Mouse (Mus musculus): Measurements from ENCODE around the gene Tvp23a. TPM values are rescaled to one million over a fixed set of nuclear protein-coding genes. Genes with fewer than 3 reads are reported as not detected.

The Tvp23a gene
- polyA plus RNA-seq, 1 experiment from 2014 or later = 34.1 TPM

DNA sequence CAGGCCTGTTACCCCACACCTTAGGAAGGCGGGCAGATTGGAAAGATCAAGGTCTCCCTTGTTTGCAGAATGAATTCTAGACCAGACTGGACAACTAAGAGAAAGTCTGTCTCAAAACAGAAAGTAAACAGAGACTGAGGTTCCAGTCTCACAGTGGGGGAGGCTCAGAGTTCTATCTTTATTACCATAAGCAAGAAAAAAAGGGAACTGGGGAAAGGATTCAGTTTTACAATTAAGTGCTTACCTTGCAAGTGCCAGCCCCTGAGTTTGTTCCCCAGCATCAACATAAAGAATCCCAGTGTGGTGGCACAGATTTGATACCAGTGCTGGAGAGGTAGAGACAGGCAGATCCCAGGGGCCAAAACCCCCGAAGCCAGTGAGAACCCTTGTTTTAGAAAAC is 28.8 kb upstream of the Tvp23a start:
- no peak for ATAC-seq (ENCODE audit: low FRiP score)
- H3K27me3 ChIP-seq = no peaks in the 10 kb centered on the region
- no peaks in the 10 kb centered on the region for H3K9me3 ChIP-seq (replicated peaks)
- H3K27ac ChIP-seq = no peak overlapping the region
- H3K9ac ChIP-seq = no peak overlapping the region
- 71% methylated on average over 2 of the region's 2 CpGs for WGBS
- no peak overlapping the region for H3K4me3 ChIP-seq
- no peaks in the 10 kb centered on the region for H3K4me1 ChIP-seq
- no peak overlapping the region for H3K4me2 ChIP-seq (replicated peaks)
- no peaks in the 10 kb centered on the region for H3K36me3 ChIP-seq

DNA sequence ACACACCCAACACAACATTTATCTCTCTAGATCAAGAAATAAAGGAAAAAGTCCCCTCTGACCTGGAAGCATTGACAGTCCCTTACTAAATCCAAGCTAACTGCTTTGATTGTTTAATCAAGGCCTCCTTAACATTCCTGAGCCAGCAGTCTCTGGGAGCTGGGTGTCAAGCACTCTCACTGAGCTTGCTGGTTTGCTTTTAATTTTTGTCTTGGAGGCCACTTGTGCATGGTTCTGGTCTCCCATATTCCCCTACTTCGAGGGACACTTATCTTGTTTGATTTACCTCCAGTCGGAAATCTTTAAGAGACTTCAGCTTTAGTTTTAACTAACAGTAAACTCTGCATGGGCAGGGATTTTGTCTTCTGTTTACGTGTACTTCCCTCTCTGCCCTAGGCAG is 27.8 kb upstream of the Tvp23a start:
- WGBS = 71% methylated on average over 3 of the region's 3 CpGs
- H3K4me3 ChIP-seq = no peak overlapping the region
- H3K4me2 ChIP-seq (replicated peaks) = no peak overlapping the region
- no peak overlapping the region for H3K27ac ChIP-seq
- H3K27me3 ChIP-seq = no peaks in the 10 kb centered on the region
- H3K36me3 ChIP-seq = no peaks in the 10 kb centered on the region
- no peak overlapping the region for H3K9ac ChIP-seq
- H3K9me3 ChIP-seq (replicated peaks) = no peaks in the 10 kb centered on the region
- no peak for ATAC-seq (ENCODE audit: low FRiP score)
- H3K4me1 ChIP-seq = no peaks in the 10 kb centered on the region

DNA sequence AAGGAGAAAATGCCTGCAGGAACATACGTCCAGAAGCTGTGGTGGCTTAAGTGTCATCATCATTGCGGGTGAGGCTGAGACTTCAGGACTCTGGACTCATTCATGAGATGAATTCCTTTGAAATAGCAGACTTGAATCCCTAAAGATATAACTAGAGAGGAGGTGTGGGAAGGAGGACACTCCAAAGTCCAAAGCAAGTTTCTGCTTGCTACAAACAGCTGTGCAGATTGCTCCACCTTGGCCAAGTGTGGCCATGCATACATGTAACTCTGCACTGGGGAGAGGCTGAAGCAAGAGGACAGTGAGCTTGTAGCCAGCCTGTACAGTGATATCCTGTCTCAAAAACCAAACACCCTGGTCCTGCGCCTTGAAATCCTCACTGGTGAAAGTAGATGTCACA is 24.8 kb upstream of the Tvp23a start:
- ATAC-seq (ENCODE audit: low FRiP score) = no peak
- 91% methylated on average over 3 of the region's 3 CpGs for WGBS
- no peaks in the 10 kb centered on the region for H3K36me3 ChIP-seq
- no peaks in the 10 kb centered on the region for H3K9me3 ChIP-seq (replicated peaks)
- H3K4me1 ChIP-seq = no peaks in the 10 kb centered on the region
- no peaks in the 10 kb centered on the region for H3K27me3 ChIP-seq
- H3K4me3 ChIP-seq = no peak overlapping the region
- no peak overlapping the region for H3K27ac ChIP-seq
- H3K9ac ChIP-seq = no peak overlapping the region
- no peak overlapping the region for H3K4me2 ChIP-seq (replicated peaks)

- Histone ChIP-seq H3K27ac (no peak overlapping the region), H3K9ac (no peak overlapping the region), H3K27me3 (no peaks in the 10 kb centered on the region), H3K36me3 (no peaks in the 10 kb centered on the region), H3K4me3 (no peak overlapping the region), H3K4me2 (replicated peaks) (no peak overlapping the region), H3K4me1 (no peaks in the 10 kb centered on the region), H3K9me3 (replicated peaks) (no peaks in the 10 kb centered on the region)
- 83% methylated on average over 1 of the region's 1 CpGs for WGBS
- ATAC-seq (ENCODE audit: low FRiP score) = no peak
Observed at GRCm38 (mm10) chr16:10468201-10468600, 21.0 kb upstream of the Tvp23a start.

GRCm38 (mm10) chr16:10467391-10468107 is 20.4 kb upstream of the Tvp23a start:
- WGBS = 33% methylated on average over 11 of the region's 11 CpGs
- Histone ChIP-seq H3K4me2 (replicated peaks) (no peak overlapping the region), H3K9ac (no peak overlapping the region), H3K4me1 (no peaks in the 10 kb centered on the region), H3K4me3 (no peak overlapping the region), H3K27ac (no peak overlapping the region), H3K36me3 (no peaks in the 10 kb centered on the region), H3K9me3 (replicated peaks) (no peaks in the 10 kb centered on the region), H3K27me3 (no peaks in the 10 kb centered on the region)
- no peak for ATAC-seq (ENCODE audit: low FRiP score)

- no peak for ATAC-seq (ENCODE audit: low FRiP score)
- 31% methylated on average over 4 of the region's 4 CpGs for WGBS
- Histone ChIP-seq H3K27ac (no peak overlapping the region), H3K9me3 (replicated peaks) (no peaks in the 10 kb centered on the region), H3K4me2 (replicated peaks) (no peak overlapping the region), H3K36me3 (no peaks in the 10 kb centered on the region), H3K27me3 (no peaks in the 10 kb centered on the region), H3K4me3 (no peak overlapping the region), H3K4me1 (no peaks in the 10 kb centered on the region), H3K9ac (no peak overlapping the region)
Observed at GRCm38 (mm10) chr16:10465011-10465681, 18.0 kb upstream of the Tvp23a start.

DNA sequence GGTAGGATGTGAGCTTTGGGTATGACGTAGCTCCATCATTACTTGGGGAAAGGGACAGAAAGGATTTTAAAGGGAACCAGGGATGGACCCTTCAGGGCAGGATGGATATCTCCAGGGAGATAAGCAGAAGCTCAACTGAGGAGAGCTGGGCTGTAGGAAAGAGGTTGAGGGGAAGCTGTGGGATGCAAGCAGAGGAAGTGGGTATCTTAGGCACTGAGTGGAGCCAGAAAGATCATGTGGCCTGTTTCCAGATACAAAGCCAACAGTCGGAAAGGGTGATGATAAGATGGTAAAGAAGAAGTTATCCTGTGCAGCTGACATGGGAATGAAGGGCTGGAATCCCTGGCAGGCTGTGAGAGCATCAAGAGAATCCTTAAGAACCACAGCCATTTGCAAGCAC is 14.0 kb upstream of the Tvp23a start:
- 80% methylated on average over 2 of the region's 2 CpGs for WGBS
- ATAC-seq (ENCODE audit: low FRiP score) = no peak

DNA sequence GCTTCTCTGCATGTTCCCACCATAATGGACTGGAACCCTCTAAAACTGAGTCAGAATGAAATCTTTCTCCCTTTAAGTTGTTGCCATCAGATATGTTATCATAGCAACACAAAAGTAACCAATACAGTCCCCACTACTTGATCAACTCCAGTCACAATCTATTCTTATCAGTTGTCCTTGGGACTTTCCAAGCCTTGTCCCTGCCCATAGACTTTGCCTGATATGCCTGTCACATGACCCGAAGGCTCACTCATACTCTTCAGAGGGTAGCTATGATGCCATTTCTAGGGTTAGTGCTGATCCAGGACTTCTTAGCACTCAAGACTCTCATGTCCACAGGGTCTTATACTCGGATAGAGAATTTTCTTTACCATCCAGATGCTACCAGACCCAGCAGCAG is 13.0 kb upstream of the Tvp23a start:
- no peak for ATAC-seq (ENCODE audit: low FRiP score)
- Histone ChIP-seq H3K36me3 (no peaks in the 10 kb centered on the region), H3K9me3 (replicated peaks) (no peaks in the 10 kb centered on the region), H3K27me3 (no peaks in the 10 kb centered on the region), H3K4me1 (no peaks in the 10 kb centered on the region), H3K9ac (no peak overlapping the region), H3K4me2 (replicated peaks) (no peak overlapping the region), H3K27ac (no peak overlapping the region), H3K4me3 (no peak overlapping the region)
- WGBS = 77% methylated on average over 2 of the region's 2 CpGs

More for the DNA sequence above, 14.0 kb upstream of the Tvp23a start:
- H3K27me3 ChIP-seq = no peaks in the 10 kb centered on the region
- H3K4me3 ChIP-seq = no peak overlapping the region
- no peaks in the 10 kb centered on the region for H3K4me1 ChIP-seq
- no peak overlapping the region for H3K9ac ChIP-seq
- no peak overlapping the region for H3K27ac ChIP-seq
- no peaks in the 10 kb centered on the region for H3K9me3 ChIP-seq (replicated peaks)
- no peak overlapping the region for H3K4me2 ChIP-seq (replicated peaks)
- no peaks in the 10 kb centered on the region for H3K36me3 ChIP-seq

DNA sequence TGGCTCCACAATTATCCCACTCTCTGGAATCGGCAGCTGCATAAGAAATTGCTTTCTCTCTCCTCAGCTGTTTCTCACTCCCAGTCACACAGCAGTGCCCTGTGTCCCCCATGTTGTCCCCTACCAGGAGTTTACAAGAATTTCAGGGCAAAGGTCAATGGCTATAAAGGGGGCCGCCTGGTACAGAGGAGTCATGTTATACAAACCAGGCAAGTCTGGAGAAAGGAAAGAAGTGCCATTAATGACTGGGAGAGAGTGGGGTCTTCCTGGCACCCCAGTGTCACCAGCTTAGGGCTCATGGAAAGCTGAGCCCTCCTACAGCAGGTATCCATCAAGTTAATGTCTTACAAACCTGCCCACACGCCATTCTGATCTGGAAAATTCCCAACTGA is 7.4 kb upstream of the Tvp23a start:
- 47% methylated on average over 3 of the region's 3 CpGs for WGBS
- Histone ChIP-seq H3K27ac (no peak overlapping the region), H3K9me3 (replicated peaks) (no peaks in the 10 kb centered on the region), H3K9ac (no peak overlapping the region), H3K4me2 (replicated peaks) (no peak overlapping the region), H3K27me3 (no peaks in the 10 kb centered on the region), H3K4me3 (no peak overlapping the region), H3K4me1 (no peaks in the 10 kb centered on the region), H3K36me3 (no peaks in the 10 kb centered on the region)
- ATAC-seq (ENCODE audit: low FRiP score) = no peak

DNA sequence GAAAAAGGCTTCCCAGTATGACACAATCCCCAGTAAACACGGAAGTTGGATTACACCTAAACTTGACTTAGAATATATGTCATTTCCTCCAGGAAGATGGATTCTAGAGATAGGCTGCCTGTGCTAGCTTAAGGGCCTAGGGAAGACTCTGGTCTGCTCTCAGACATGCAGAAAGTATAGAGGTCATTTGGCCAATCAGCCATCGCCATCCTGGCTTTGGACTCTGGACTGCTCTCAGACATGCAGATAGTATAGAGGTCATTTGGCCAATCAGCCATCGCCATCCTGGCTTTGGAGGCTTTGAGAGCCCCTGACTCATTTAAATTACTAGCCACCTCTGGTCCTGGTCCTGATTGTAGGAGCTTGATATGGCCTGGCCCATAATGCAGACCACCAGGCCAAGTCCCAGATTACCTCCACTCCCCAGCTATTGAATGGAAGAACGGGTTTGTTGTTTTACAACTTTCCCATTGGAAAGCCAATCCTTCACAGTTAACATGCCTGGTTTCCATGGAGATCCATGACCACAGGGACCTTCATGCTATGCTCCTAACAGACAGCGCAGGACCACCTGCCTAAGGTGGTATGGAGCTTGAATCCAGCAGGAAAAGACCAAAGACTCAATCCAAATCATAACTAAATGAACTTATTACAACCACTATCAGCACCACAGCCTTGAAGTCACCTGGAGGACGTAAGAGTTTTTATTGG is 6.9 kb upstream of the Tvp23a start:
- Histone ChIP-seq H3K9me3 (replicated peaks) (no peaks in the 10 kb centered on the region), H3K4me3 (no peak overlapping the region), H3K4me2 (replicated peaks) (no peak overlapping the region), H3K36me3 (no peaks in the 10 kb centered on the region), H3K27me3 (no peaks in the 10 kb centered on the region), H3K9ac (no peak overlapping the region), H3K27ac (no peak overlapping the region), H3K4me1 (no peaks in the 10 kb centered on the region)
- no peak for ATAC-seq (ENCODE audit: low FRiP score)
- WGBS = 80% methylated on average over 6 of the region's 6 CpGs

- ATAC-seq (ENCODE audit: low FRiP score) = no peak
- H3K4me2 ChIP-seq (replicated peaks) = no peak overlapping the region
- no peaks in the 10 kb centered on the region for H3K36me3 ChIP-seq
- no peak overlapping the region for H3K4me3 ChIP-seq
- peaks cover 5% of the 10 kb centered on the region for H3K4me1 ChIP-seq
- no peak overlapping the region for H3K9ac ChIP-seq
- H3K27ac ChIP-seq = no peak overlapping the region
- no peaks in the 10 kb centered on the region for H3K27me3 ChIP-seq
- 81% methylated on average over 8 of the region's 8 CpGs for WGBS
- no peaks in the 10 kb centered on the region for H3K9me3 ChIP-seq (replicated peaks)
Observed at GRCm38 (mm10) chr16:10452445-10452896, 5.3 kb upstream of the Tvp23a start.

DNA sequence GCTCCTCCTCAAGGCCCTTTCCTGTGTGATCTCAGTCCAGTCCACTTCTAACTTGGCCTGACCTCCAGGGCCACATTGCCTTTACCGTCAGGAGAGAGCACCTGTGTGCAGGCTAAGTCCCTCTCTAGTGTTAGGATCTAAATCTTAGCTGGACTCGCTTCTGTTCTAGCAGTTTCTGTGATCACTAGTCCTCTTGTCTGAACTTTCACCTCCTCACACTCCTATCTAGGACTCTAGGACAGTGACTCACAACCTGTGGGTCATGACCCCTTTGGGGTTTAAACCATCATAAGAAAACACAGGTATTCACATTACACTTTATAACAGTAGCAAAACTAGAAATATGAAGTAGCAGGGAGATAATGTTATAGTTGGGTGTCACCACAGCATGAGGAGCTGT is 4.7 kb upstream of the Tvp23a start:
- no peak overlapping the region for H3K9ac ChIP-seq
- no peak overlapping the region for H3K27ac ChIP-seq
- no peak for ATAC-seq (ENCODE audit: low FRiP score)
- H3K4me3 ChIP-seq = no peak overlapping the region
- WGBS = 82% methylated on average over 2 of the region's 2 CpGs
- H3K36me3 ChIP-seq = no peaks in the 10 kb centered on the region
- H3K27me3 ChIP-seq = no peaks in the 10 kb centered on the region
- H3K4me1 ChIP-seq = peaks cover 9% of the 10 kb centered on the region
- H3K9me3 ChIP-seq (replicated peaks) = no peaks in the 10 kb centered on the region
- H3K4me2 ChIP-seq (replicated peaks) = no peak overlapping the region

All from hindbrain, embryonic 12.5 days (tissue).